1 mouse cellular context compared by ENCODE assay signal in the genomic region with DNA sequence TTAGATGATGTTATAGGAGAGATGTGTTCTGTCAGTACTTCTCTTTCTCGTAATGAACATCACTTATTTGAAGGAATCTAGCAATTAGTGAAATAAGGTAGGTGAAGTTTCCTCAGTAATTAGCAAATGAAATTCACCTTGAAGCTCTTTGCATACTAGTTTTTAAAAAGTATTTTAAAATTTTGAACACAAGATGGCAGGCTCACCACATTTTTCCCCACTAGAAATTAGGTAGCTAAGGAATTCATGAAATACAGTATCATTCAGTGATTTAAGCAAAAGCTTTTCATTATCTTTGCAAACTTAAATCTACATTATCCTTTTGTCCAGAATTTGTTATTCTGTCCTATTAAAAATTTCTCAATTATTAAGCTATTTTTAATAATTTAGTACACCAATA.
TF ChIP-seq lines count a peak whose summit lies in the region.

No protein-coding gene starts in this region.

TF ChIP-seq in CH12.LX, 34 proteins besides CTCF, POLR2A, EP300 and RAD21 (continued from another document):
- TF ChIP-seq USF2 (conservative IDR thresholded peaks at IDR 0.05; ENCODE audit: low read depth, low read length) (no peak), CHD1 (IDR thresholded peaks at IDR 0.05; ENCODE audit: low read depth, low read length) (no peak), USF1 (IDR thresholded peaks at IDR 0.05; ENCODE audit: low read depth, low read length) (no peak), SIN3A (IDR thresholded peaks at IDR 0.05; ENCODE audit: low read length) (no peak), MYC (IDR thresholded peaks at IDR 0.05; ENCODE audit: low read depth, low read length) (no peak)
